Mouse (Mus musculus) bone marrow, adult 2 months (tissue): ENCODE data around the gene Ddx51.

Experiments used
- CTCF ChIP-seq: fragments of 200-500 bp; IDR thresholded peaks from 2 replicates; pipeline ENCODE4 v1.5.1; 2011; ENCODE audit warnings: low read length, control low read depth; ENCODE audit not compliant: control insufficient read depth, insufficient read depth
- POLR2A ChIP-seq: fragments of 200-500 bp; IDR thresholded peaks from 2 replicates; pipeline ENCODE4 v1.6.1; 2011; ENCODE audit warnings: low read depth, mild to moderate bottlenecking, control low read depth, low read length, borderline replicate concordance; ENCODE audit not compliant: control insufficient read depth

- TF ChIP-seq CTCF (no peak), POLR2A (no peak)
Measured at GRCm38 (mm10) chr5:110704004-110704403, 50.8 kb downstream of the Ddx51 start.
